Mouse (Mus musculus): Measurements from ENCODE around the gene Exoc3l4. TPM values are rescaled to one million over a fixed set of nuclear protein-coding genes. Genes with fewer than 3 reads are reported as not detected.
A peak's percentile ranks its signal among the peaks of the same experiment; 100 is the strongest.

Exoc3l4 gene
- polyA plus RNA-seq, 1 experiment: 5.5 TPM

- H3K4me1 ChIP-seq (ENCODE audit: control insufficient read depth, insufficient read depth, low read length): peaks cover 3% of the 10 kb centered on the region
- H3K27me3 ChIP-seq (ENCODE audit: control insufficient read depth, insufficient read depth, low read length): no peaks in the 10 kb centered on the region
Observed at GRCm38 (mm10) chr12:111436170-111436569, 19.4 kb downstream of the Exoc3l4 start.

DNA sequence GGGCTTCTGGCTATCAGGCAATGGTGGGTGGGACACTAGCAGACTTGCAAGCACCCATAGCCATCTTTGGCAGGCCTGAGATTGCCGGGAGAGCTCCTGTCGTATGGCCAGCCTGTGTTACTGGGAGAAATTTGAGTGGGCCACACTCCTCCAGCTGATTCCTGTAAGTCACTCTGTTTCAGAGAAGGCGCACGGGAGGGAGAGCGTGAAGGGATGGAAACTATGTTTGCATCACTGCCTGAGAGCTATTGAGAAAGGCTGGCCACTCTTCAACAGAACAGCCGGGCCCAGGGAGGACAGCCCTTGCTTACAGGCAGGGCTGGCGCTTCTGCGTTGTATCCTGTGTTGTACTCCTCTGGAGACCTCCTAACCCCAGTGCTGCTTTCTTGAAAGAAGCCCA lies 19.8 kb downstream of the Exoc3l4 start:
- H3K27me3 ChIP-seq (ENCODE audit: control insufficient read depth, insufficient read depth, low read length): no peaks in the 10 kb centered on the region
- H3K4me1 ChIP-seq (ENCODE audit: control insufficient read depth, insufficient read depth, low read length): peaks cover 3% of the 10 kb centered on the region
- no peak overlapping the region for H3K4me3 ChIP-seq (ENCODE audit: control insufficient read depth, low read depth, low read length)
- H3K36me3 ChIP-seq (ENCODE audit: control insufficient read depth, insufficient read depth, low read length): no peaks in the 10 kb centered on the region
- no peak overlapping the region for H3K27ac ChIP-seq (ENCODE audit: control insufficient read depth, insufficient read depth, low read depth, low read length)
- TF ChIP-seq POLR2A (IDR thresholded peaks at IDR 0.05; ENCODE audit: control insufficient read depth, low read depth, low read length) (no peak), CTCF (IDR thresholded peaks at IDR 0.05; ENCODE audit: control insufficient read depth, insufficient read depth, insufficient replicate concordance, low read depth, low read length) (no peak)

More at GRCm38 (mm10) chr12:111436170-111436569, 19.4 kb downstream of the Exoc3l4 start:
- no peak overlapping the region for H3K4me3 ChIP-seq (ENCODE audit: control insufficient read depth, low read depth, low read length)
- H3K36me3 ChIP-seq (ENCODE audit: control insufficient read depth, insufficient read depth, low read length): no peaks in the 10 kb centered on the region
- H3K27ac ChIP-seq (ENCODE audit: control insufficient read depth, insufficient read depth, low read depth, low read length): no peak overlapping the region
- TF ChIP-seq POLR2A (IDR thresholded peaks at IDR 0.05; ENCODE audit: control insufficient read depth, low read depth, low read length): no peak
- no peak for TF ChIP-seq CTCF (IDR thresholded peaks at IDR 0.05; ENCODE audit: control insufficient read depth, insufficient read depth, insufficient replicate concordance, low read depth, low read length)

DNA sequence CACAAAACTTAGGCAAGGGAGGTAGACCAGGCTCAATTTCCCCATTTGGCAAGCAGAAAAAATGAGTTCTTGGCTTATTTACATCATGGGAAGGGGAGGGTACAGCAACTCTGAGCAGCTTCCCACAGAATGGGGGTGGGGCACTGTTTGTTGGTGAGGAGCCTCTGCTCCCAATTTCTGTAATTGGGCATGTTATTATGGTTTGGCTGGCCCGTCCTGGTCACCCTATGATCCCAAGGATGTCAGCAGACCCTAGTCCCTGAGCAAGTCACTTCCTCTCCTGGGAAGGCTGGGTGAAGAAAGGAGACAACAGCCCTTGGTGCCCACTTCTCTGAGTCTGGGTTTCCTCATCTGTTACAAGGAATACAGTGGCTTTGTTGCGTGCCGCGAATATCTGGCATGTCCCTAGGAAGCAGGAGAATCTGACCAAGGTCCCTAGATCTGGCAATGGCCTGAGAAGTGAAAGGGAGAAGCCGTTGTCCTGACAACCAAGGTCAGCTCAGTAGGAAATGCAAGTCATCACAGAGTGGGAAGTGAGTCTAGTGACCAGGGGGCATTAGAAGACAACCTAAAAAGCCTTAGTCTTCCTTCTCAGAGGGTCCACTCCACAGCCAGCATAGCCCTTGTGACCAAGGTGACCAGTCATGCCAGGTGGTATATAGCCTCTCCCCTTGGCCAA lies 20.5 kb downstream of the Exoc3l4 start:
- Histone ChIP-seq H3K36me3 (ENCODE audit: control insufficient read depth, insufficient read depth, low read length) (no peaks in the 10 kb centered on the region), H3K4me1 (ENCODE audit: control insufficient read depth, insufficient read depth, low read length) (peaks cover 7% of the 10 kb centered on the region), H3K4me3 (ENCODE audit: control insufficient read depth, low read depth, low read length) (no peak overlapping the region), H3K27me3 (ENCODE audit: control insufficient read depth, insufficient read depth, low read length) (no peaks in the 10 kb centered on the region), H3K27ac (ENCODE audit: control insufficient read depth, insufficient read depth, low read depth, low read length) (no peak overlapping the region; the same call in 1 of the 2 replicates)
- no peak for TF ChIP-seq POLR2A (IDR thresholded peaks at IDR 0.05; ENCODE audit: control insufficient read depth, low read depth, low read length)
- TF ChIP-seq CTCF (IDR thresholded peaks at IDR 0.05; ENCODE audit: control insufficient read depth, insufficient read depth, insufficient replicate concordance, low read depth, low read length): no peak

DNA sequence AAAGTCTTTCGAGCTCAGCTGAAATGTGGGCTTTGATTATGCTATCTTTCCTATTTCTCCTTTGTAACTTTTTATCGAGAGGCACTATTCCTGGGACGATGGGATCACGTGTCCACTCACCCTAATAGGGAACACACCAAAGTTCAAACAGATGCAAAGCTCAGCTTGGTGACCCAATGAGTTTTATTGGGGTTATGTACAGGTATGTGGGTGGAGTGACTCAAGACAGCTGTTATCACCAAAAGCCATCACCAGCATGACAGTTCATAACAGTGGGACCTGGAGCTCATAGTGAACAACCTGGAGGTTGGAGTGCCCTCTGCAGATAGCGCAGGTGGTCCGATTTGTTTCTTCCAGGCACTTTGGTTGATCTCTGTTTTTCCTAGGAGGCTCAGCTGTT lies 22.0 kb downstream of the Exoc3l4 start:
- peaks cover 7% of the 10 kb centered on the region for H3K4me1 ChIP-seq (ENCODE audit: control insufficient read depth, insufficient read depth, low read length)
- H3K36me3 ChIP-seq (ENCODE audit: control insufficient read depth, insufficient read depth, low read length): no peaks in the 10 kb centered on the region
- H3K27ac ChIP-seq (ENCODE audit: control insufficient read depth, insufficient read depth, low read depth, low read length): no peak overlapping the region
- TF ChIP-seq POLR2A (IDR thresholded peaks at IDR 0.05; ENCODE audit: control insufficient read depth, low read depth, low read length): no peak
- no peak for TF ChIP-seq CTCF (IDR thresholded peaks at IDR 0.05; ENCODE audit: control insufficient read depth, insufficient read depth, insufficient replicate concordance, low read depth, low read length)
- H3K4me3 ChIP-seq (ENCODE audit: control insufficient read depth, low read depth, low read length): no peak overlapping the region
- no peaks in the 10 kb centered on the region for H3K27me3 ChIP-seq (ENCODE audit: control insufficient read depth, insufficient read depth, low read length)

DNA sequence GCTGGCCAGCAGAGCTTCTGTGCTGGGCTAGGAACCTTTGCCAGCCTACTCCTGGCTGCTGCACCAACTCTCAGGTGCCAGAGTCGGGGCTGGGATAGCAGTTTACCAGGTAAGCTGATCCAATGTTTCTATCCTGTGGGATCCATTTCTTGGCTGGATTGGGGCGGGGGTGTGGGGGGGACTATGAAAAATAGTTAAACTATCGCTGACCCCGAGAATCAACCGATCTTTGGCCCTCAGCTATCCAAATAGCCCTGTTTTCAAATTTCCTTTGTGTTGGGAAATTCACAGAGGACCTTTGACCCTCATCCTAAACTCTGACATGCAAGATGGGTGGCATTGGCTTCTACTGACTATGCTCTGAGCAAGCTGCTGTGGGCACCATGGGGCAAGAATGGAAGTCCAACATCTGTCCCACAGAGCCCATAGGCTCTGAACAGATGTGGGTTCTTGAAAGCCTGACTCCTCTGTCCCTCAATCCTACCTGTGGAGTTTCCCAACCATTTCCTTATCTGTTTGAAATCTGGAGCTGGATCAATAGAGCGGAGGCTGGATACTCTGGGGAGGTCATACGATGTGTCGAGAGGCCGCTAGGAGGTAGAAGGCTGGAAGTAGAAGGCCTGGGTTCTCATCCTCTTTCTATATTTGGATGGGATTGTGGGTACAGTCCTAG lies 24.0 kb downstream of the Exoc3l4 start:
- no peak for TF ChIP-seq POLR2A (IDR thresholded peaks at IDR 0.05; ENCODE audit: control insufficient read depth, low read depth, low read length)
- TF ChIP-seq CTCF (IDR thresholded peaks at IDR 0.05; ENCODE audit: control insufficient read depth, insufficient read depth, insufficient replicate concordance, low read depth, low read length): no peak
- H3K27me3 ChIP-seq (ENCODE audit: control insufficient read depth, insufficient read depth, low read length): no peaks in the 10 kb centered on the region

GRCm38 (mm10) chr12:111441523-111441922 lies 24.7 kb downstream of the Exoc3l4 start:
- no peak for TF ChIP-seq POLR2A (IDR thresholded peaks at IDR 0.05; ENCODE audit: control insufficient read depth, low read depth, low read length)
- TF ChIP-seq CTCF (IDR thresholded peaks at IDR 0.05; ENCODE audit: control insufficient read depth, insufficient read depth, insufficient replicate concordance, low read depth, low read length): no peak
- peaks cover 4% of the 10 kb centered on the region; the same call in 1 of the 2 replicates for H3K4me1 ChIP-seq (ENCODE audit: control insufficient read depth, insufficient read depth, low read length)
- no peaks in the 10 kb centered on the region for H3K27me3 ChIP-seq (ENCODE audit: control insufficient read depth, insufficient read depth, low read length)
- H3K36me3 ChIP-seq (ENCODE audit: control insufficient read depth, insufficient read depth, low read length): no peaks in the 10 kb centered on the region
- peak overlapping the region; percentile 77 for H3K4me3 ChIP-seq (ENCODE audit: control insufficient read depth, low read depth, low read length)
- H3K27ac ChIP-seq (ENCODE audit: control insufficient read depth, insufficient read depth, low read depth, low read length): peak overlapping the region; percentile 5; the same call in 1 of the 2 replicates

More for the DNA sequence above, 24.0 kb downstream of the Exoc3l4 start:
- no peak overlapping the region for H3K27ac ChIP-seq (ENCODE audit: control insufficient read depth, insufficient read depth, low read depth, low read length)
- peak overlapping the region; percentile 77 for H3K4me3 ChIP-seq (ENCODE audit: control insufficient read depth, low read depth, low read length)
- H3K4me1 ChIP-seq (ENCODE audit: control insufficient read depth, insufficient read depth, low read length): peaks cover 4% of the 10 kb centered on the region; the same call in 1 of the 2 replicates
- no peaks in the 10 kb centered on the region for H3K36me3 ChIP-seq (ENCODE audit: control insufficient read depth, insufficient read depth, low read length)

DNA sequence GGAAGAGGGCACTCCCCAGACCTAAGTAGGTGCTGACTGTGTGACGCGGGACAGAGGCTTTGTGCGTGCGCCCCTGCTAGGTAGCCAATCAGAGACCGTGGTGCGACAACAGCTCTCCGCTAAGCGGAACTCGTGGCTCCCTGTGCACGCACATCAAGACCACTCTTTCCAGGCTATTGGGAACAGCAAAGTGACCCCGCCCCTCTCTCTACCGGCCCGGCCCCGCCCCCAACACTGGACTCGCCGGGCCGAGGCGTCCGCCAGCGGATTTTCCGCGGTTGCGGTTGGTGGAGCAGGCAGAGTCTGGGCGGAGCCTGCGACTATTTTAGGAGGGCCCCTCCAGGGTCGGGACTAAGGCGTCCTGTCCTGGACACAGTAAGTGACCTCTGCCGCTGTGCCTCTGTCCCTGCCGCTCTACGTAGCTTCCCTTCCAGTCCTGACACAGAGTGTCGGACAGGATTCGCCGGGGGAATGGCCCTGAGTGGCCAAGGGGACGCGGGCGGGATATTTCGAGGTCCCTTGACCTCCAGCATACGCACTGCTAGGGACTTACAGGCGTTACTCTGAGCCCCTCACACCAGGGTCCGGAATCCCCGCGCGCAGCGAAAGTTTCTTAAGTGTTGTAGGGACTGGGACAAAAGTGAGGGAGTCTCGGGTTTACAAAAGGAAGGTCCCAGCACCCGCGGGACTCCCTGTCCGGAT lies 25.6 kb downstream of the Exoc3l4 start, which contains the start of gene Tnfaip2:
Tnfaip2 (plus strand) TSS at position 161 of the 702 bp plus-strand sequence.
- TF ChIP-seq CTCF (IDR thresholded peaks at IDR 0.05; ENCODE audit: control insufficient read depth, insufficient read depth, insufficient replicate concordance, low read depth, low read length): no peak
- peak; percentile 93; the same call in 1 of the 2 replicates for TF ChIP-seq POLR2A (IDR thresholded peaks at IDR 0.05; ENCODE audit: control insufficient read depth, low read depth, low read length)
- no peaks in the 10 kb centered on the region for H3K36me3 ChIP-seq (ENCODE audit: control insufficient read depth, insufficient read depth, low read length)
- H3K27me3 ChIP-seq (ENCODE audit: control insufficient read depth, insufficient read depth, low read length): no peaks in the 10 kb centered on the region
- H3K4me1 ChIP-seq (ENCODE audit: control insufficient read depth, insufficient read depth, low read length): peaks cover 4% of the 10 kb centered on the region; the same call in 1 of the 2 replicates
- H3K27ac ChIP-seq (ENCODE audit: control insufficient read depth, insufficient read depth, low read depth, low read length): peak within 1 kb of the TSS; percentile 73
- peak within 1 kb of the TSS; percentile 77 for H3K4me3 ChIP-seq (ENCODE audit: control insufficient read depth, low read depth, low read length)
